Mouse (Mus musculus) hindbrain, postnatal 0 days (tissue): ENCODE data around the gene Eef1akmt4. TPM values are rescaled to one million over a fixed set of nuclear protein-coding genes. Genes with fewer than 3 reads are reported as not detected.
A peak's percentile ranks its signal among the peaks of the same experiment; 100 is the strongest.
"Not testable (repeated sequence)": the region's sequence is repeated elsewhere in the genome, so short reads cannot be mapped to it uniquely, and the experiment has no call there.

Experiments used
- ATAC-seq: fragments of 200-750 bp; cut with Nextera tagmentation; 2 replicates; pipeline ENCODE4 v1.8.0; 2017; ENCODE audit warnings: mild to moderate bottlenecking, moderate TSS enrichment, moderate library complexity
- DNase-seq: peaks from one replicate; pipeline ENCODE4 v3.0.0-alpha.2; 2015; ENCODE audit warnings: low spot score
- H3K27ac ChIP-seq: fragments of 300-500 bp; sonication (generic); 2 replicates; pipeline ENCODE4 v1.5.1; 2014; ENCODE audit warnings: mild to moderate bottlenecking
- H3K27me3 ChIP-seq: fragments of 300-500 bp; sonication (generic); 2 replicates; pipeline ENCODE4 v1.6.1; 2014; ENCODE audit warnings: low read length, mixed read lengths; ENCODE audit not compliant: insufficient read depth
- H3K36me3 ChIP-seq: fragments of 300-500 bp; sonication (generic); 2 replicates; pipeline ENCODE4 v1.6.1; 2014; ENCODE audit warnings: low read length, mixed read lengths; ENCODE audit not compliant: insufficient read depth
- H3K4me1 ChIP-seq: fragments of 300-500 bp; sonication (generic); 2 replicates; pipeline ENCODE4 v1.6.1; 2014; ENCODE audit warnings: antibody characterized with exemption, low read length, mixed read lengths; ENCODE audit not compliant: insufficient read depth
- H3K4me2 ChIP-seq: fragments of 300-500 bp; sonication (generic); 2 replicates; pipeline ENCODE4 v1.6.1; 2014; ENCODE audit warnings: low read depth, mild to moderate bottlenecking, low read length, moderate library complexity, mixed read lengths
- H3K4me3 ChIP-seq: fragments of 300-500 bp; sonication (generic); 2 replicates; pipeline ENCODE4 v1.5.1; 2014; ENCODE audit warnings: low read length
- H3K9ac ChIP-seq: fragments of 300-500 bp; sonication (generic); replicated peaks from 2 replicates; pipeline ENCODE4 v1.6.1; 2014; ENCODE audit warnings: mild to moderate bottlenecking, low read length, moderate library complexity, mixed read lengths
- H3K9me3 ChIP-seq: fragments of 300-500 bp; sonication (generic); 2 replicates; pipeline ENCODE4 v1.6.1; 2016; ENCODE audit warnings: low read length, mixed read lengths
- CTCF ChIP-seq: IDR thresholded peaks from 2 replicates; pipeline ENCODE4 v1.5.1; 2016; ENCODE audit warnings: antibody characterized with exemption, control low read depth, low read depth
- WGBS: fragments of 180-500 bp; shearing (Covaris S2); extraction: QIAGEN DNeasy Blood & Tissue Kit; methylation state at CpG from one replicate; pipeline ENCODE4 v1.1.7; 2014; 5-methylcytosine and 5-hydroxymethylcytosine counted together
- microRNA counts: library from miRNA; unstranded; fragments of <30 nt; microRNA quantifications from one replicate; lab custom pipeline; 2015
- microRNA-seq, 2 experiments: library from miRNA; unstranded; fragments of <30 nt; microRNA quantifications; one replicate each; pipeline ENCODE4; 2016
- polyA plus RNA-seq: library from polyadenylated mRNA; unstranded; fragments of >200 nt; fragmentation: Nextera tagmentation; extraction: Ambion mirVana; gene quantifications from 2 replicates; pipeline ENCODE4 v1.2.1, GENCODE M21; 2015
- total RNA-seq: library from RNA; depleted of rRNA; stranded (reverse); fragments of >200 nt; gene quantifications from 2 replicates; pipeline ENCODE4 v1.2.3, GENCODE M21; 2014; rRNA removed

Gene Eef1akmt4
- total and polyA plus RNA-seq, 2 experiments from 2014 or later = 5.6 to 6.4 TPM

DNA sequence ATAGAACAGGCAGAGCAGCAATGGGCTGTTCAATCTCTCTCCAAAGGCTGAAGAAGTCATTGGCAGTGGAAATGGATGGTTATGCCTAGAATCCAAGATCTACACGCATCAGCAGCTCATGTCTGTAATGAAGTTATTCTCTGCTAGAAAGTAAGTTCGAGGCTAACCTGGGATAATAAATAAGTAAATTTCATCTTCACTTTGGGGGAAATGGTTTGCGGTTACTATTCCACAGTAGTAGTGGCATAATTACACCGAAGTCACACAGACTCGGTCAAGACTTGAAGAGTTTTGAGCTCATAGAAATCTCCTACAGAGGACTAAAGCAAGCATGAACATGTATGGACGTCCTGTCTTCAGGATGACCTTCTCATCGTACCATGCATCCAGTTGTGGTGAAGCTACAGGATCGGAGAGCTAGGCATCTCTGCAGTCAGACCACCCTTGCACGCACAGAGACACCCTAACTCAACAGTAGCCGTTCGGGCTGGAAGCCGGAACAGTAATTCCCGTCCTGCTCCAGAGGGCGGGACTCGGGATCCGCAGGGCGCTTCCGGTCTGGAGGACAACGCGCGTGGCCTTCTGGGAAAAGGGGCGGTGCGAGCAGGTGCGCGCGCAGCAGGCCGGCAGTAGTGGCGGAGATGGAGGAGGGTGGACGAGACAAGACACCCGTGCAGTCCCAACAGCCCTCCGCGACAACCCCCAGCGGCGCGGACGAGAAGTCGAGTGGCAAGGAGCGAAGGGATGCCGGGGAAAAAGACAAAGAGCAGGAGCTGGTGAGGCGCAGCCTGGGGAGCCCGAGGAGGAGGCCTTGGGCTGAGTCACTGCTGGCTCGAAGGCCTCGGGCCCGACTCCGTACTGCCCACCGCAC lies 39.9 kb downstream of the Eef1akmt4 start, which contains the start of gene Psmd2:
Gene Psmd2, plus strand, starts transcription at position 577 of the 871 bp plus-strand sequence.
- peak within 1 kb of the TSS; percentile 91 for H3K4me2 ChIP-seq
- WGBS = 2% methylated on average over 46 of the region's 46 CpGs
- H3K4me1 ChIP-seq = 0 out of 2 replicates have a peak, but pooled peaks cover 3% of the 10 kb centered on the region
- no peaks in the 10 kb centered on the region for H3K27me3 ChIP-seq
- H3K4me3 ChIP-seq = peak within 1 kb of the TSS; percentile 91
- peak within 1 kb of the TSS; percentile 81; the same call in 1 of the 2 replicates for H3K27ac ChIP-seq
- ATAC-seq (peak; percentile 97), DNase-seq (peak; percentile 97)
- peak within 1 kb of the TSS; percentile 95 for H3K9ac ChIP-seq
- H3K36me3 ChIP-seq = peaks cover 7% of the 10 kb centered on the region
- no peaks in the 10 kb centered on the region for H3K9me3 ChIP-seq
- TF ChIP-seq CTCF = no peak; the same call in 1 of the 2 replicates

DNA sequence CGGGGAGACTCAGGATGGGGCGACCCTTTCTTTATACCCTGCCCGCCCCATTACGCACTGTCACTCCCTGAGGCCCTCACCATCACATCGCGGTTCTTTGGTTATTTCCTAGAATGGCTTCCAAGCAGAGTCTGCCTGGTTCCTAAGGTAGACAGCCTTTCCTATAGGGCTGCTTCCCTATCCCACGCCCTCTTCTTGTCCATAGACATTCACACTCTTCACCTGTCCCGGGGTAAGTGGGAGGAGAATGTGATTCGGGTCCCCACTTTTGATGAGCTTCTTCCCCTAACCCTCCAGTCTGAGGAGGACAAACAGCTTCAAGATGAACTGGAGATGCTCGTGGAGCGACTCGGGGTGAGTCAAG lies 40.5 kb downstream of the Eef1akmt4 start:
- no peak for ATAC-seq
- Histone ChIP-seq H3K4me2 (peak overlapping the region; percentile 91), H3K27ac (peak overlapping the region; percentile 81; the same call in 1 of the 2 replicates), H3K4me3 (peak overlapping the region; percentile 91), H3K36me3 (peaks cover 10% of the 10 kb centered on the region), H3K9ac (peak overlapping the region; percentile 95), H3K4me1 (0 out of 2 replicates have a peak, but pooled peaks cover 3% of the 10 kb centered on the region), H3K27me3 (no peaks in the 10 kb centered on the region), H3K9me3 (no peaks in the 10 kb centered on the region)
- TF ChIP-seq CTCF = no peak
- DNase-seq = no peak
- 9% methylated on average over 12 of the region's 12 CpGs for WGBS

DNA sequence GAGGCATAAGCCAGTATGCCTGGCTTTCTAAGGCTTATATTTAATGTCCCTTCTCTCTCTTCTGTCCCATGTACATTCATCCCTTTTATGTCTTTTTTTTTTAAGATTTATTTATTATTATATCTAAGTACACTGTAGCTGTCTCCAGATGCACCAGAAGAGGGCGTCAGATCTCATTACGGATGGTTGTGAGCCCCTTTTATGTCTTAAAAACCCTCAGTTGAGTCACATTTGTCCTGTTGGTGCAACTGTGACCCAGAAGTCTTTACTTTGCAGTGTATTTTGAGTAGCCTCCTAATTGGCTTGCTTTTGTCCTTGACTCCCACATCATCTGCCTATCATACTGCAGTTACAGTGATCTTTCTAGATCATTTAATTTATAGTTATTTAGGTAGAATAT lies 41.9 kb downstream of the Eef1akmt4 start:
- Histone ChIP-seq H3K27me3 (no peaks in the 10 kb centered on the region), H3K4me2 (peak overlapping the region; percentile 91; the same call in 1 of the 2 replicates), H3K4me1 (0 out of 2 replicates have a peak, but pooled peaks cover 3% of the 10 kb centered on the region), H3K9me3 (no peaks in the 10 kb centered on the region), H3K27ac (no peak overlapping the region), H3K9ac (no peak overlapping the region), H3K4me3 (no peak overlapping the region), H3K36me3 (peaks cover 22% of the 10 kb centered on the region)
- ATAC-seq (no peak), DNase-seq (no peak)
- 47% methylated on average over 2 of the region's 2 CpGs for WGBS
- TF ChIP-seq CTCF = no peak

DNA sequence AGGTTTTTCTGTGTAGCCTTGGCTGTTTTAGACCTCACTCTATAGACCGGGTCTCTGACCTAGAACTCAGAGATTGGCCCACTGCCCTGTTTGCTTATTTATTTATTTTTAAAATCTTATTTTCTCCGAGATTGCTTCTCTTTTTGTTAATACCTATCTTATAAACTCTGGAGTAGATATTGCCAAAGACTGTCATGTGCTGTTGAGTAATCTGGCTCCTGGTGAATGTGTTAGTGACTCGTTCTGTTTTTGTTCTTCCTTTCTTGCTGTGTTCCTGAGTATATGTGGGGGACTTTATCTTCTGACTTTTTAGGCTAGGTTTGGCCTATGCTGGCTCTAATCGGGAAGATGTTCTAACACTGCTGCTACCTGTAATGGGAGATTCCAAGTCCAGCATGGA lies 46.3 kb downstream of the Eef1akmt4 start:
- no peaks in the 10 kb centered on the region for H3K4me1 ChIP-seq
- no peak for ATAC-seq
- peaks cover 65% of the 10 kb centered on the region for H3K36me3 ChIP-seq

DNA sequence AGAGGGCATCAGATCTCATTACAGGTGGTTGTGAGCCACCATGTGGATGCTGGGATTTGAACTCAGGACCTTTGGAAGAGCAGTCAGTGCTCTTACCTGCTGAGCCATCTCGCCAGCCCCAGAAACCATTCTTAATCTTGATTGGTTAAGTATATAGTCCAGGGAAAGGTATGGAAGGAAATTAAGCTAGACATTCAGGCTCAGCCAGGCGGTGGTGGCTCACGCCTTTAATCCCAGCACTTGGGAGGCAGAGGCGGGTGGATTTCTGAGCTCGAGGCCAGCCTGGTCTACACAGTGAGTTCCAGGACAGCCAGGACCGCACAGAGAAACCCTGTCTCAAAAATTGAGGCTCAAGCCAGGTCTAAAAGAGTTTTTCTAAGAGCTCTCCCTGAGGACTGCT lies 56.6 kb downstream of the Eef1akmt4 start, which contains the start of gene Eif4g1:
Gene Eif4g1, plus strand, starts transcription at position 301 of the 400 bp plus-strand sequence.
- H3K4me2 ChIP-seq, ATAC-seq: not testable (repeated sequence)
- 92% methylated on average over 3 of the region's 6 CpGs for WGBS

More for the DNA sequence above, 46.3 kb downstream of the Eef1akmt4 start:
- DNase-seq = no peak
- Histone ChIP-seq H3K27me3 (no peaks in the 10 kb centered on the region), H3K9me3 (no peaks in the 10 kb centered on the region), H3K9ac (no peak overlapping the region), H3K4me3 (no peak overlapping the region), H3K27ac (no peak overlapping the region), H3K4me2 (no peak overlapping the region)
- TF ChIP-seq CTCF = no peak
- 90% methylated on average over 4 of the region's 4 CpGs for WGBS

More for the DNA sequence above, 56.6 kb downstream of the Eef1akmt4 start, which contains the start of gene Eif4g1:
- not testable (repeated sequence) for H3K27ac ChIP-seq, H3K4me3 ChIP-seq, H3K4me1 ChIP-seq, H3K27me3 ChIP-seq, H3K9me3 ChIP-seq, H3K36me3 ChIP-seq, DNase-seq, H3K9ac ChIP-seq

MicroRNA genes within 50 kb of the gene (microRNA counts, 519-probe panel; counts per million panel counts)
- 3,329 counts per million, percentile 55 among the panel's probes with 10 or more counts for microRNA mmu-miR-1224 (lab: Ali Mortazavi, UCI)

Small RNAs within 50 kb of the gene (microRNA-seq; reads per million reads assigned to microRNA genes)
- gene Mir1224 = 151 to 166 reads per million in 2 experiments

Other genes starting within 250 kb of the Eef1akmt4 start
- gene Abcc5, start 185.2 kb upstream of the Eef1akmt4 start, total RNA-seq = 72.7 and 80.1 TPM in 2 replicates
- gene Abcc5, start 185.2 kb upstream of the Eef1akmt4 start, polyA plus RNA-seq = 80.4 and 81.0 TPM in 2 replicates
- gene Eif2b5, start 112.8 kb upstream of the Eef1akmt4 start, total RNA-seq = 102 and 109 TPM in 2 replicates
- gene Eif2b5, start 112.8 kb upstream of the Eef1akmt4 start, polyA plus RNA-seq = 80.9 and 81.4 TPM in 2 replicates
- 44.3 and 48.6 TPM in 2 replicates for gene Dvl3, start 94.6 kb upstream of the Eef1akmt4 start, total RNA-seq
- gene Dvl3, start 94.6 kb upstream of the Eef1akmt4 start, polyA plus RNA-seq = 22.3 and 25.7 TPM in 2 replicates
- gene Ap2m1, start 76.1 kb upstream of the Eef1akmt4 start, total RNA-seq = 966 and 1,021 TPM in 2 replicates
- 1,289 and 1,346 TPM in 2 replicates for gene Ap2m1, start 76.1 kb upstream of the Eef1akmt4 start, polyA plus RNA-seq
- 42.1 and 63.4 TPM in 2 replicates for gene Abcf3, start 63.0 kb upstream of the Eef1akmt4 start, total RNA-seq
- 67.5 and 73.2 TPM in 2 replicates for gene Abcf3, start 63.0 kb upstream of the Eef1akmt4 start, polyA plus RNA-seq
- gene Vwa5b2, start 22.1 kb upstream of the Eef1akmt4 start, total RNA-seq = 49.9 and 60.2 TPM in 2 replicates
- gene Vwa5b2, start 22.1 kb upstream of the Eef1akmt4 start, polyA plus RNA-seq = 32.6 and 32.8 TPM in 2 replicates
- gene Gm49333, start within 50 bp of the Eef1akmt4 start, total RNA-seq = 0.54 TPM in 1 of 2 replicates, not detected in the other
- gene Gm49333, start within 50 bp of the Eef1akmt4 start, polyA plus RNA-seq = not detected in 2 replicates
- 34.8 and 38.9 TPM in 2 replicates for gene Alg3, start 142 bp downstream of the Eef1akmt4 start, total RNA-seq
- 35.5 and 36.5 TPM in 2 replicates for gene Alg3, start 142 bp downstream of the Eef1akmt4 start, polyA plus RNA-seq
- gene Camk2n2, start 9.7 kb downstream of the Eef1akmt4 start, total RNA-seq = 70.2 and 82.9 TPM in 2 replicates
- gene Camk2n2, start 9.7 kb downstream of the Eef1akmt4 start, polyA plus RNA-seq = 84.7 and 85.7 TPM in 2 replicates
- gene Ece2, start 18.2 kb downstream of the Eef1akmt4 start, total RNA-seq = 14.7 and 24.6 TPM in 2 replicates
- gene Ece2, start 18.2 kb downstream of the Eef1akmt4 start, polyA plus RNA-seq = 16.0 and 16.6 TPM in 2 replicates
- 192 and 196 TPM in 2 replicates for gene Psmd2, start 40.1 kb downstream of the Eef1akmt4 start, total RNA-seq
- gene Psmd2, start 40.1 kb downstream of the Eef1akmt4 start, polyA plus RNA-seq = 308 and 314 TPM in 2 replicates
- 424 and 428 TPM in 2 replicates for gene Eif4g1, start 56.7 kb downstream of the Eef1akmt4 start, total RNA-seq
- gene Eif4g1, start 56.7 kb downstream of the Eef1akmt4 start, polyA plus RNA-seq = 115 and 124 TPM in 2 replicates
- 130 and 147 TPM in 2 replicates for gene Fam131a, start 81.6 kb downstream of the Eef1akmt4 start, total RNA-seq
- 49.0 and 55.4 TPM in 2 replicates for gene Fam131a, start 81.6 kb downstream of the Eef1akmt4 start, polyA plus RNA-seq
- 25.5 and 29.2 TPM in 2 replicates for gene Polr2h, start 106.1 kb downstream of the Eef1akmt4 start, total RNA-seq
- gene Polr2h, start 106.1 kb downstream of the Eef1akmt4 start, polyA plus RNA-seq = 88.6 and 90.8 TPM in 2 replicates
- gene Clcn2, start 106.2 kb downstream of the Eef1akmt4 start, total RNA-seq = 57.0 and 74.6 TPM in 2 replicates
- 18.5 and 21.2 TPM in 2 replicates for gene Clcn2, start 106.2 kb downstream of the Eef1akmt4 start, polyA plus RNA-seq
- 32.0 and 35.5 TPM in 2 replicates for gene Chrd, start 121.5 kb downstream of the Eef1akmt4 start, total RNA-seq
- gene Chrd, start 121.5 kb downstream of the Eef1akmt4 start, polyA plus RNA-seq = 6.2 and 7.0 TPM in 2 replicates
- 1.0 and 1.3 TPM in 2 replicates for gene Thpo, start 122.9 kb downstream of the Eef1akmt4 start, total RNA-seq
- 1.4 and 1.6 TPM in 2 replicates for gene Thpo, start 122.9 kb downstream of the Eef1akmt4 start, polyA plus RNA-seq